Mouse (Mus musculus): ENCODE measurements around the gene Pxn.

- no peak for TF ChIP-seq CTCF (IDR thresholded peaks at IDR 0.05; ENCODE audit: low read depth)
- no peak for TF ChIP-seq EP300 (IDR thresholded peaks at IDR 0.05; ENCODE audit: low read depth)
These were observed 10.4 kb downstream of the Pxn start for GRCm38 (mm10) chr5:115516908-115517307.

Measured in liver, embryonic 14.5 days (tissue).